Comparison of ENCODE assay signal across 25 mouse cellular contexts in the genomic region with DNA sequence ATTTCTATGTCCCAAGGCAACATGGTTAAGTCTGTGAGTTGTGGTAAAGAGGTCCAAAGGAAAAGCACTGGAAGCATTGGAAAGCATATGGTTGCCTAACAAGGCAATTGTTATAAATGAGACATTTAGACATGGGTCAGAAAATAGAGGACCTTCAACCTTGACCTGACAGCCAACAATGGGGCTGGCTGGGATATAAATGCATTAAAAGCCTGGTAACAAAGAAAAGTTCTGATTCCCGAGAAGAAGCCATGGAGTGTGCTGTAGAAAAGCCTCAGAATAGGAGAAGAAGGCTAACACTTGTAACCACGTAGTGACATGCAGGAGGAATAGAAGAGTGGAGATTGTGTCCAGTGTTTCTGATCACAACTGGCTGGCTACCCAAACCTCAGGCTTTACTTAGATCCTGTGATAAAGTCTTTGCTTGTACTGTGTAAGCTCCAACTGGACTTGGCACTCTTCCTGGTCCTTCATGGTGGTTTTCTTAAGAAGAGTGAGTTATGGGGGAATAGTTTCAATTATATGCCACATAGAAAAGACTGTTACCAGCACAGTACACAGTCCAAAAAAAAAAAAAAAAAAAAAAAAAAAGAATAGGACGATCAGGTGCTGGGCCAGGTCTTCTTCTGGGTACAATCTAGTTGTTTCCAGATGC.
A peak's percentile ranks its signal among the peaks of the same experiment; 100 is the strongest.
DNase-seq lines count a peak whose midpoint lies in the region; ATAC-seq and TF ChIP-seq lines count a peak whose summit lies in the region.
"Had no signal": no experiment of that assay in that cellular context is flagged by ENCODE, and none has a peak within 500 bp of the region (broad histone marks: within the 10 kb centered on the region; RNA-seq: fewer than 3 reads in every experiment).

No protein-coding gene starts in this region.

- no peak overlapping the region for H3K4me2 ChIP-seq in kidney, postnatal 0 days (ENCODE audit: low read length)
- H3K4me2 ChIP-seq: embryonic facial prominence, embryonic 13.5 days; heart, embryonic 12.5 days; hindbrain, embryonic 12.5 days; liver, embryonic 12.5 days; midbrain, embryonic 12.5 days had no signal

- no peak overlapping the region for H3K9ac ChIP-seq in kidney, postnatal 0 days (ENCODE audit: low read depth, low read length)
- H3K9ac ChIP-seq: embryonic facial prominence, embryonic 13.5 days; heart, embryonic 12.5 days; hindbrain, embryonic 12.5 days; liver, embryonic 12.5 days; midbrain, embryonic 12.5 days had no signal

- peak; percentile 20 for DNase-seq in embryo, embryonic 10 days (ENCODE audit: low spot score)
- DNase-seq in embryo, embryonic 11 days: no peak
- DNase-seq in kidney, postnatal 0 days (ENCODE audit: low spot score): peak; percentile 26
- no peak for DNase-seq in kidney, adult 8-10 months
- peak; percentile 61 for DNase-seq in 3134 (ENCODE audit: extremely low read depth, insufficient read length, low spot score)
- no peak for DNase-seq in layer of hippocampus, adult 9-10 months (ENCODE audit: low spot score)
- no peak for DNase-seq in retina, embryonic 14.5 days (ENCODE audit: low spot score)
- DNase-seq: adrenal gland, postnatal 36 days; cerebellum, adult 9-10 months; gastrocnemius, postnatal 14 days; heart, adult 11 months; heart, postnatal 10 days; lung, adult 18-20 months; lung, postnatal 10 days had no signal

- H3K9me3 ChIP-seq in kidney, postnatal 0 days (replicated peaks; ENCODE audit: low read length): no peaks in the 10 kb centered on the region
- H3K9me3 ChIP-seq: embryonic facial prominence, embryonic 13.5 days; forebrain, embryonic 10.5 days; heart, embryonic 12.5 days; hindbrain, embryonic 12.5 days; liver, embryonic 12.5 days; midbrain, embryonic 12.5 days had no signal

- no peak overlapping the region for H3K4me3 ChIP-seq in kidney, postnatal 0 days (replicated peaks; ENCODE audit: low read depth, low read length)
- H3K4me3 ChIP-seq in embryonic fibroblast, embryonic 13.5 days (ENCODE audit: insufficient read depth, low read length): no peak overlapping the region
- H3K4me3 ChIP-seq: embryonic facial prominence, embryonic 13.5 days; forebrain, embryonic 10.5 days; heart, embryonic 12.5 days; hindbrain, embryonic 12.5 days; liver, embryonic 12.5 days; midbrain, embryonic 12.5 days had no signal

- H3K27ac ChIP-seq in kidney, postnatal 0 days: no peak overlapping the region
- H3K27ac ChIP-seq in embryonic fibroblast, embryonic 13.5 days (ENCODE audit: insufficient read depth, low read length): peak overlapping the region; percentile 51
- H3K27ac ChIP-seq: embryonic facial prominence, embryonic 13.5 days; forebrain, embryonic 10.5 days; hindbrain, embryonic 12.5 days; liver, embryonic 12.5 days; midbrain, embryonic 12.5 days had no signal

- H3K27me3 ChIP-seq in kidney, postnatal 0 days (ENCODE audit: insufficient read depth, low read length): no peaks in the 10 kb centered on the region
- H3K27me3 ChIP-seq: embryonic facial prominence, embryonic 13.5 days; heart, embryonic 12.5 days; hindbrain, embryonic 12.5 days; liver, embryonic 12.5 days; midbrain, embryonic 12.5 days; Patski had no signal

- no peaks in the 10 kb centered on the region for H3K36me3 ChIP-seq in kidney, postnatal 0 days (ENCODE audit: insufficient read depth, low read length)
- H3K36me3 ChIP-seq: hindbrain, embryonic 12.5 days; liver, embryonic 12.5 days; midbrain, embryonic 12.5 days had no signal

- ATAC-seq in kidney, postnatal 0 days (replicated peaks; ENCODE audit: low FRiP score, low read depth): no peak
- ATAC-seq: CD4-positive, CD25-positive, alpha-beta regulatory T cell, adult 4 months; forebrain, embryonic 16.5 days; inflammation-experienced regulatory T-cells, adult 6 months; liver, embryonic 12.5 days; Patski had no signal

- H3K4me1 ChIP-seq in kidney, postnatal 0 days (replicated peaks; ENCODE audit: insufficient read depth, low read length): no peaks in the 10 kb centered on the region
- H3K4me1 ChIP-seq in embryonic fibroblast, embryonic 13.5 days (ENCODE audit: control insufficient read depth, insufficient read depth, low read length): no peaks in the 10 kb centered on the region; the same call in 1 of the 2 replicates
- H3K4me1 ChIP-seq: forebrain, embryonic 10.5 days; hindbrain, embryonic 12.5 days; liver, embryonic 12.5 days; midbrain, embryonic 12.5 days had no signal

- no peak for TF ChIP-seq POLR2A in embryonic fibroblast, embryonic 13.5 days (IDR thresholded peaks at IDR 0.05; ENCODE audit: low read depth, low read length)

- TF ChIP-seq CTCF in kidney, postnatal 0 days (IDR thresholded peaks at IDR 0.05; ENCODE audit: low read depth): no peak
- no peak for TF ChIP-seq CTCF in embryonic fibroblast, embryonic 13.5 days (IDR thresholded peaks at IDR 0.05; ENCODE audit: borderline replicate concordance, insufficient read depth, low read length)

- 65% methylated on average over 3 of the region's 3 CpGs for WGBS in kidney, postnatal 0 days

Comparison
In these comparisons a context has a peak if more than half of its experiments do, and no peak if none do; other contexts are left out.
1. DNase-seq: peak in embryo, embryonic 10 days (single experiment), kidney, postnatal 0 days (single experiment) and 3134 (single experiment); none in embryo, embryonic 11 days (single experiment), kidney, adult 8-10 months (0 of 2), layer of hippocampus, adult 9-10 months (single experiment) and retina, embryonic 14.5 days (single experiment).